ENCODE assay signal across 21 mouse cellular contexts in the genomic region with DNA sequence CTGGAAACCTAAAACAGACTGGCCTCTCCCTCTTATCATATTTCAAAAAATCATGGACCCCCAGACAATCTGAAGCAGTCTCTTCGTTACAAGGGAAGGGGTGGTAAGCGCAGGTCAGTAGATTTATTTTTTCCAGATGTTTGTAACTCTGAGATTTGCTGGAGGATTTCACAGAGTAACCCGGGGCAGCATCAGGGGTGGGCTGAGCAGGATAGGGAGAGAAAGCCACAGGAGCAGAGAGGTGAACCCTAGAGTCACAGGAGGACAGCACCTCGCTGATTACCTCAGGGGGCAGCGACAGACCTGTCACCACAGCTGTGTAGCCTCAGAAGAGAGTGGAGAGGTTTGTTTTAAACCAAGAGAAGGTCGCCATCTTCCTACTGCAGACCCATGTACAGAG. TPM values are rescaled to one million over a fixed set of nuclear protein-coding genes. Genes with fewer than 3 reads are reported as not detected.
DNase-seq lines count a peak whose midpoint lies in the region; ATAC-seq lines count a peak whose summit lies in the region.
"Had no signal": no experiment of that assay in that cellular context is flagged by ENCODE, and none has a peak within 500 bp of the region (broad histone marks: within the 10 kb centered on the region; RNA-seq: fewer than 3 reads in every experiment).

No protein-coding gene starts in this region.

- no peak overlapping the region for H3K4me3 ChIP-seq in hindbrain, embryonic 10.5 days
- H3K4me3 ChIP-seq in hindbrain, embryonic 14.5 days (replicated peaks; ENCODE audit: low read length): no peak overlapping the region
- H3K4me3 ChIP-seq in neural tube, embryonic 11.5 days (ENCODE audit: low read depth, low read length): no peak overlapping the region
- H3K4me3 ChIP-seq in limb, embryonic 12.5 days (replicated peaks): no peak overlapping the region
- H3K4me3 ChIP-seq: liver, embryonic 13.5 days; lung, embryonic 15.5 days had no signal

- no peaks in the 10 kb centered on the region for H3K27me3 ChIP-seq in hindbrain, embryonic 10.5 days (ENCODE audit: insufficient read depth, poor library complexity, severe bottlenecking)
- no peaks in the 10 kb centered on the region for H3K27me3 ChIP-seq in hindbrain, embryonic 14.5 days (ENCODE audit: control insufficient read depth, insufficient read depth, low read length)
- no peaks in the 10 kb centered on the region for H3K27me3 ChIP-seq in neural tube, embryonic 11.5 days (ENCODE audit: control insufficient read depth, insufficient read depth, low read length)
- no peaks in the 10 kb centered on the region for H3K27me3 ChIP-seq in limb, embryonic 12.5 days
- H3K27me3 ChIP-seq: liver, embryonic 13.5 days; lung, embryonic 15.5 days had no signal

- ATAC-seq in hindbrain, embryonic 14.5 days (ENCODE audit: low FRiP score): no peak
- ATAC-seq in neural tube, embryonic 11.5 days (ENCODE audit: insufficient read depth, low FRiP score, low TSS enrichment): no peak
- ATAC-seq in limb, embryonic 12.5 days (ENCODE audit: insufficient number of reproducible peaks, insufficient read depth, low FRiP score, low TSS enrichment, low read depth): peak; percentile 50
- ATAC-seq in megakaryocyte, adult 5-6 weeks (ENCODE audit: poor library complexity, severe bottlenecking): no peak
- ATAC-seq: inflammation-experienced regulatory T-cells, adult 6 months; midbrain, embryonic 16.5 days had no signal

- WGBS in hindbrain, embryonic 10.5 days: 68% methylated on average over 6 of the region's 6 CpGs
- 86% methylated on average over 6 of the region's 6 CpGs for WGBS in hindbrain, embryonic 14.5 days
- WGBS in neural tube, embryonic 11.5 days: 52% methylated on average over 6 of the region's 6 CpGs
- 17% methylated on average over 6 of the region's 6 CpGs for WGBS in limb, embryonic 12.5 days

- no peak overlapping the region for H3K9ac ChIP-seq in hindbrain, embryonic 14.5 days
- no peak overlapping the region for H3K9ac ChIP-seq in neural tube, embryonic 11.5 days (ENCODE audit: low read length)
- no peak overlapping the region for H3K9ac ChIP-seq in limb, embryonic 12.5 days (replicated peaks)
- H3K9ac ChIP-seq: liver, embryonic 13.5 days; lung, embryonic 15.5 days had no signal

- no peak overlapping the region for H3K4me2 ChIP-seq in hindbrain, embryonic 14.5 days (replicated peaks)
- H3K4me2 ChIP-seq in neural tube, embryonic 11.5 days (ENCODE audit: low read depth): no peak overlapping the region; the same call in 1 of the 2 replicates
- H3K4me2 ChIP-seq in limb, embryonic 12.5 days: peak overlapping the region; percentile 6
- H3K4me2 ChIP-seq: liver, embryonic 13.5 days; lung, embryonic 15.5 days had no signal

- peak overlapping the region; percentile 59; the same call in 1 of the 2 replicates for H3K27ac ChIP-seq in hindbrain, embryonic 10.5 days
- no peak overlapping the region for H3K27ac ChIP-seq in hindbrain, embryonic 14.5 days
- peak overlapping the region; percentile 63 for H3K27ac ChIP-seq in neural tube, embryonic 11.5 days (ENCODE audit: low read depth, low read length)
- H3K27ac ChIP-seq in limb, embryonic 12.5 days: peak overlapping the region; percentile 83
- H3K27ac ChIP-seq: liver, embryonic 13.5 days; lung, embryonic 15.5 days; macrophage had no signal

- H3K36me3 ChIP-seq in hindbrain, embryonic 10.5 days: peaks cover 68% of the 10 kb centered on the region
- H3K36me3 ChIP-seq in hindbrain, embryonic 14.5 days (replicated peaks; ENCODE audit: control insufficient read depth, insufficient read depth): peaks cover 55% of the 10 kb centered on the region
- H3K36me3 ChIP-seq in neural tube, embryonic 11.5 days (ENCODE audit: control insufficient read depth, insufficient read depth, low read length): peaks cover 6% of the 10 kb centered on the region
- peaks cover 56% of the 10 kb centered on the region for H3K36me3 ChIP-seq in limb, embryonic 12.5 days
- H3K36me3 ChIP-seq: liver, embryonic 13.5 days had no signal

- no peak for DNase-seq in hindbrain, embryonic 10.5 days (ENCODE audit: low spot score)
- DNase-seq in hindbrain, embryonic 14.5 days (ENCODE audit: low spot score): no peak
- DNase-seq in neural tube, embryonic 11.5 days (ENCODE audit: low spot score): no peak
- no peak for DNase-seq in neural tube, embryonic 10.5 days (ENCODE audit: extremely low spot score, low spot score)
- DNase-seq in gastrocnemius, adult 8-10 months (ENCODE audit: low spot score in 2 of 2): no peak
- no peak for DNase-seq in adrenal gland, postnatal 4 days (ENCODE audit: low spot score in 2 of 2)
- DNase-seq: adrenal gland, postnatal 14 days; cerebellum, adult 18-20 months; gastrocnemius, postnatal 36 days; heart, postnatal 10 days; kidney, postnatal 14 days; liver, embryonic 13.5 days; thymus, postnatal 25 days had no signal

- peaks cover 35% of the 10 kb centered on the region for H3K4me1 ChIP-seq in hindbrain, embryonic 10.5 days (replicated peaks)
- H3K4me1 ChIP-seq in hindbrain, embryonic 14.5 days (replicated peaks; ENCODE audit: control insufficient read depth, insufficient read depth, low read length): peaks cover 16% of the 10 kb centered on the region; the same call in 1 of the 2 replicates
- H3K4me1 ChIP-seq in neural tube, embryonic 11.5 days (ENCODE audit: control insufficient read depth, insufficient read depth, low read length): peaks cover 36% of the 10 kb centered on the region
- peaks cover 35% of the 10 kb centered on the region for H3K4me1 ChIP-seq in limb, embryonic 12.5 days (replicated peaks)
- H3K4me1 ChIP-seq: liver, embryonic 13.5 days had no signal

- peaks cover under 1% of the 10 kb centered on the region; the same call in 1 of the 2 replicates for H3K9me3 ChIP-seq in hindbrain, embryonic 10.5 days
- H3K9me3 ChIP-seq in hindbrain, embryonic 14.5 days (ENCODE audit: control insufficient read depth, low read length): no peaks in the 10 kb centered on the region
- no peaks in the 10 kb centered on the region for H3K9me3 ChIP-seq in neural tube, embryonic 11.5 days (ENCODE audit: control insufficient read depth, low read length)
- no peaks in the 10 kb centered on the region; the same call in 1 of the 2 replicates for H3K9me3 ChIP-seq in limb, embryonic 12.5 days
- H3K9me3 ChIP-seq: liver, embryonic 13.5 days; lung, embryonic 15.5 days had no signal

RNA-seq across cellular contexts. Expression of a gene that starts 41.0 kb away (rescaled TPM):
- polyA plus RNA-seq in hindbrain, embryonic 10.5 days (2016; fragmentation: Nextera tagmentation; extraction: Ambion mirVana): not detected in 2 replicates
- 0.09 and 0.26 TPM in 2 replicates for polyA plus RNA-seq in hindbrain, embryonic 14.5 days (2014; fragmentation: Nextera tagmentation; extraction: Ambion mirVana)
- polyA plus RNA-seq in neural tube, embryonic 11.5 days (2014; fragmentation: Nextera tagmentation; extraction: Ambion mirVana): not detected in 2 replicates
- not detected in 2 replicates for polyA plus RNA-seq in limb, embryonic 12.5 days (2016; fragmentation: Nextera tagmentation; extraction: Ambion mirVana)
- under 1 TPM; 0.12 to 0.54 (median 0.22) TPM for total RNA-seq in gastrocnemius, adult 8-10 months (2022)
- 10 to 100 TPM in 1 of 2 experiments, 1 to 10 TPM in 1; 3.8 to 12.0 TPM for total RNA-seq in adrenal gland, postnatal 4 days (2021)
- not detected in 2 replicates for total RNA-seq in megakaryocyte, adult 5-6 weeks (2015)
- total RNA-seq in megakaryocyte, adult 5-6 weeks (2017): not detected in 2 replicates
- polyA plus RNA-seq: inflammation-experienced regulatory T-cells, adult 6 months; macrophage had no signal

RNA-seq across cellular contexts. Expression of a gene that starts 56.3 kb away (rescaled TPM):
- polyA plus RNA-seq in hindbrain, embryonic 10.5 days (2016; fragmentation: Nextera tagmentation; extraction: Ambion mirVana): not detected in 2 replicates
- not detected in 2 replicates for polyA plus RNA-seq in hindbrain, embryonic 14.5 days (2014; fragmentation: Nextera tagmentation; extraction: Ambion mirVana)
- polyA plus RNA-seq in neural tube, embryonic 11.5 days (2014; fragmentation: Nextera tagmentation; extraction: Ambion mirVana): not detected in 2 replicates
- 0.71 and 0.73 TPM in 2 replicates for polyA plus RNA-seq in limb, embryonic 12.5 days (2016; fragmentation: Nextera tagmentation; extraction: Ambion mirVana)
- total RNA-seq in gastrocnemius, adult 8-10 months (2022): not detected
- total RNA-seq in adrenal gland, postnatal 4 days (2021): 10 to 100 TPM in 1 of 2 experiments, not detected in 1; 13.9 TPM
- not detected in 2 replicates for total RNA-seq in megakaryocyte, adult 5-6 weeks (2015)
- not detected in 2 replicates for total RNA-seq in megakaryocyte, adult 5-6 weeks (2017)
- total RNA-seq: adrenal gland, postnatal 14 days; gastrocnemius, postnatal 36 days; heart, postnatal 10 days had no signal
- polyA plus RNA-seq: C2C12; cortical plate, adult 2 months; inflammation-experienced regulatory T-cells, adult 6 months; liver, embryonic 13.5 days; macrophage; midbrain, embryonic 16.5 days had no signal
